Mouse (Mus musculus) lung, embryonic 14.5 days (tissue): ENCODE data around the gene Ccl12. TPM values are rescaled to one million over a fixed set of nuclear protein-coding genes. Genes with fewer than 3 reads are reported as not detected.

Experiments used
- ATAC-seq: fragments of 200-750 bp; cut with Nextera tagmentation; 2 replicates; pipeline ENCODE4 v1.8.0; 2017; ENCODE audit warnings: mild to moderate bottlenecking, moderate TSS enrichment, moderate library complexity; ENCODE audit not compliant: insufficient read depth
- DNase-seq: peaks from one replicate; pipeline ENCODE4 v3.0.0-alpha.2; 2015
- H3K27ac ChIP-seq: fragments of 300-500 bp; sonication (generic); 2 replicates; pipeline ENCODE4 v1.5.1; 2014; ENCODE audit warnings: low read depth, mild to moderate bottlenecking, moderate library complexity
- H3K27me3 ChIP-seq: fragments of 300-500 bp; sonication (generic); 2 replicates; pipeline ENCODE4 v1.6.1; 2014; ENCODE audit warnings: low read length, control low read depth; ENCODE audit not compliant: insufficient read depth
- H3K36me3 ChIP-seq: fragments of 300-500 bp; sonication (generic); 2 replicates; pipeline ENCODE4 v1.6.1; 2014; ENCODE audit warnings: control low read depth; ENCODE audit not compliant: insufficient read depth
- H3K4me1 ChIP-seq: fragments of 300-500 bp; sonication (generic); 2 replicates; pipeline ENCODE4 v1.6.1; 2014; ENCODE audit warnings: antibody characterized with exemption, control low read depth; ENCODE audit not compliant: insufficient read depth
- H3K4me2 ChIP-seq: fragments of 300-500 bp; sonication (generic); 2 replicates; pipeline ENCODE4 v1.6.1; 2014; ENCODE audit warnings: mild to moderate bottlenecking
- H3K4me3 ChIP-seq: fragments of 300-500 bp; sonication (generic); 2 replicates; pipeline ENCODE4 v1.5.1; 2014; ENCODE audit warnings: low read depth, low read length
- H3K9ac ChIP-seq: fragments of 300-500 bp; sonication (generic); 2 replicates; pipeline ENCODE4 v1.6.1; 2014
- H3K9me3 ChIP-seq: fragments of 300-500 bp; sonication (generic); 2 replicates; pipeline ENCODE4 v1.6.1; 2016; ENCODE audit warnings: low read depth, low read length, control low read depth
- CTCF ChIP-seq: IDR thresholded peaks from 2 replicates; pipeline ENCODE4 v1.5.1; 2016; ENCODE audit warnings: antibody characterized with exemption, low read depth
- WGBS: fragments of 180-500 bp; shearing (Covaris S2); extraction: QIAGEN DNeasy Blood & Tissue Kit; methylation state at CpG from one replicate; pipeline ENCODE4 v1.1.7; 2014; 5-methylcytosine and 5-hydroxymethylcytosine counted together
- polyA plus RNA-seq: library from polyadenylated mRNA; unstranded; fragments of >200 nt; fragmentation: Nextera tagmentation; extraction: Ambion mirVana; gene quantifications from 2 replicates; pipeline ENCODE4 v1.2.1, GENCODE M21; 2014

Ccl12 gene
- polyA plus RNA-seq, 1 experiment from 2014 or later, result 2.9 TPM

DNA sequence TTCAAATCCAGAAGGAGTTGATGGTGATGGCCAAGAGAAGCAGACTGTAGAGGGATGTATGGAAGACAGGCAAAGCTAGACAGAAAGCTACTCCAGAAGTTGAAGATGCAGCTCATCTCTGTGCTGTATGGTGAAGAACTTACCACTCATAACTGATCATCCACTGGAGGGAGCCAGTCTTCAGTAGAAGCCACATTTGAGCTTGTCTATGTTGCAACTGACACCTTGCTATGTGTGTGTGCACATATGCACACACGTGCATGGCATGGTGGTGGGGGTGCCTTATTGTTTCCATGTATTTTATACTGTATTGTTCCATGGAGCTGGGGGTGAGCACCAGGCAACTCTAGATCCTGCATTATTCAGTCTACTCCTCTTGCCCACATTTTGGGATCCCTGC lies 29.3 kb upstream of the Ccl12 start:
- no peak overlapping the region for H3K27ac ChIP-seq
- H3K9ac ChIP-seq, result no peak overlapping the region
- no peak for TF ChIP-seq CTCF
- no peaks in the 10 kb centered on the region for H3K4me1 ChIP-seq
- no peak overlapping the region for H3K4me3 ChIP-seq
- no peaks in the 10 kb centered on the region for H3K9me3 ChIP-seq
- H3K36me3 ChIP-seq, result no peaks in the 10 kb centered on the region
- 70% methylated on average over 1 of the region's 1 CpGs for WGBS
- no peak overlapping the region for H3K4me2 ChIP-seq
- ATAC-seq, result no peak
- H3K27me3 ChIP-seq, result no peaks in the 10 kb centered on the region
- no peak for DNase-seq

DNA sequence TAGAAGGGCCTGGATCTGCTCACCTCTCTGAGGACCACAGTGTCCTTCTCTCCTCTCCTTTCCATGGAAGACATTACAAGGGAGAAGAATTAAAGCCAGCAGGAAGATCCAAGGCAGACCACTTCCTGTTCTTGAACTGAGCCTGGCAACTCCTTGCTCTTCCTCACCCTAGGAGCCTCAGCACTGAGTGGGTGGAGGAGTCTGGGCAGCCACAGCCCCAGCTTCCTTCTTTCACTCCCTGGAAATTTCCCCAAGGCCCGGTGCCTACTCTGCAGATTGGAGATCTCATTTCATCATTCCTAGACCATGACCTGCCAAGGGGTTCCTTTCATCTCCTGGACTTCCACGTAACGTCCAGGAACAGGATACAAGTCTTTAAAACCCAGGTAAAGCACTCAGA lies 28.7 kb upstream of the Ccl12 start:
- DNase-seq (no peak), ATAC-seq (no peak)
- Histone ChIP-seq H3K4me1 (no peaks in the 10 kb centered on the region), H3K27me3 (no peaks in the 10 kb centered on the region), H3K27ac (no peak overlapping the region), H3K9ac (no peak overlapping the region), H3K4me3 (no peak overlapping the region), H3K36me3 (no peaks in the 10 kb centered on the region), H3K4me2 (no peak overlapping the region), H3K9me3 (no peaks in the 10 kb centered on the region)
- no peak for TF ChIP-seq CTCF
- 78% methylated on average over 3 of the region's 3 CpGs for WGBS

DNA sequence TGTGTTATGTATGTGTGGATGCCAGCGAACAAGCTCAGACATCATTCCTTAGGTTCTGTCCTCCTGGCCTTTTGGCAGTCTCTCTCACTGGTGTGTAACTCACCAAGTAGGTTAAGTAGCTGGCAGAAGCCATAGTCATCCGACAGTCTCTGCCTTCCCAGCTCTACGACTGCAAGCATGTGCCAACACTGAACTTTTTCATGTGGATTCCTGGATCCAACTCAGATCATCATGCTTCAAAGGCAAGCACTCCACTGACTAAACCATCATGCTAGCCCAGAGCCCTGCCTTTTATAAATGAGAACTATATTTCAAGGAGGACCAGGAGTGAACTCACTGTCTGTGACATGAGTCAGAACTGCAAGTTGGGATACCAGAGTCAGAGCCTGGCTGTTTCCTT lies 28.0 kb upstream of the Ccl12 start:
- H3K4me3 ChIP-seq, result no peak overlapping the region
- H3K27me3 ChIP-seq, result no peaks in the 10 kb centered on the region
- H3K9ac ChIP-seq, result no peak overlapping the region
- no peak for DNase-seq
- no peaks in the 10 kb centered on the region for H3K4me1 ChIP-seq
- no peak for TF ChIP-seq CTCF
- no peak overlapping the region for H3K27ac ChIP-seq
- 80% methylated on average over 3 of the region's 3 CpGs for WGBS
- no peaks in the 10 kb centered on the region for H3K36me3 ChIP-seq
- H3K4me2 ChIP-seq, result no peak overlapping the region
- no peaks in the 10 kb centered on the region for H3K9me3 ChIP-seq
- no peak for ATAC-seq

DNA sequence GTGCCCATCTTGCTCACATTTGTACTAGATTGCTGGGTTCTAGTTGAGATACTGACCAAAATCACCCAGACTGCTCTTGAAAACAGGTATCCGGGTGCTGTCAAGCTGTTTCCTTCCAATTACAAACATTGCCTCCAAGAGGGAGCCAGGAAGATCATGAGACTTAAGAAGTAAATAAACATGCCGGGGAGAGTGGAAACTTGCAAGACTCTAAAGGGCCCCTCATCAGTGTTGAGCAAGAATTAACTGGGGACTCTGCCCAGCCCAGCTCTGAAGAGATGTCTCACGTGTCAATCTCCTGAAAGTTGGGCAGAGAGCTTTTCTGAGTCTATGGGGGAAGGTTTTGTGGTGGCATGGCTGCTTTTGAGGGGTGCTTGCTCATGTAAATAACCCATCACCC lies 24.6 kb upstream of the Ccl12 start:
- no peak overlapping the region for H3K4me3 ChIP-seq
- H3K4me2 ChIP-seq, result no peak overlapping the region
- ATAC-seq (no peak), DNase-seq (no peak)
- H3K9ac ChIP-seq, result no peak overlapping the region
- H3K36me3 ChIP-seq, result no peaks in the 10 kb centered on the region
- H3K9me3 ChIP-seq, result no peaks in the 10 kb centered on the region
- 34% methylated on average over 3 of the region's 3 CpGs for WGBS
- no peak overlapping the region for H3K27ac ChIP-seq
- no peak for TF ChIP-seq CTCF
- H3K27me3 ChIP-seq, result no peaks in the 10 kb centered on the region
- no peaks in the 10 kb centered on the region for H3K4me1 ChIP-seq

DNA sequence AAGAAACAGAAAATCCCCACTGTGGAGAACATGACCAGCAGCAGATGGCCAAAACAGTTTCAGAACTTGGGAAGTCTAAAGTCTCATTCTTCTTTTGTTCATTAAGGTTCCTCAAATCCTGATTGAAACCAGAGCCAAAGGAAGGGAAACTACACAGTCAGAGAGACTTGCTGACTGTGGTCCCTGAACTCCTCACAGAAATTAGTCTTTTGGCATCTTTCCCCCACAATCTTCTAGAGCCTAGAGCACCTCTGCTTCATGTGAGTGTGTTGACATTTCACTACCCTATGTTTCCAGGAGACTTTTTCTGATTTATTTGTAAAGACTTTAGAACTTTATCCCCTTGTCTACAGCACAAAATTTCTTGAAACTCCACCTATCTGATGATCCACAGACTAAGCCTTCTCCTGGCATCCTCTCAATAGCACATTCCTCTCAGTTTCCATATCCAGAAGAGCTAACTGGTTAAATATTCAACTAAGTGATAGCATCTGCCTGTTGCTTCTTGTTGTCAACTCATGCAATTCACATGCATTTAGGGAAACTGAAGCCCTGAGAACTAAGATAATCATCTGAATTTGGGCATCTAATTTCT lies 23.4 kb upstream of the Ccl12 start:
- TF ChIP-seq CTCF, result no peak
- no peaks in the 10 kb centered on the region for H3K27me3 ChIP-seq
- no peak for DNase-seq
- H3K4me2 ChIP-seq, result no peak overlapping the region
- H3K4me1 ChIP-seq, result no peaks in the 10 kb centered on the region
- no peak overlapping the region for H3K9ac ChIP-seq
- no peaks in the 10 kb centered on the region for H3K9me3 ChIP-seq
- H3K36me3 ChIP-seq, result no peaks in the 10 kb centered on the region
- ATAC-seq, result no peak
- no peak overlapping the region for H3K27ac ChIP-seq
- no peak overlapping the region for H3K4me3 ChIP-seq

DNA sequence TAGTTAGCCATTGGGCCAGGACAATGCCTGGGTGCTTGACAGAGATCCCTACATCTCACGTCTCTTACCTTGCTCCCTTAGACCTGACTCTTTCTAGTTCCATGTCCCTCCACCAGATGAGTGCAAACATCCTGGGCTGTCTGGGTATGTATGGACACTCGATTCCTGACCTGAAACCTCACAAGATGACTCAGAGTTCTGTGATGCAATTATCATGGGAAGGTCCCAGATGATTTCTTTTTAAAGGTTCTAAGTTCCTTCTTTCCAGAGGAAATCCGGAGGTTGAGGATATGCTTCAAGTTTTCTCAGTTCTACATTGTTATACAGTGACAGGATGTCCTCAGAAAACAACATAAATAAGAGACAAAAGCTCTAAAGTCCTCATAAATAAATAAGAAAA lies 20.8 kb upstream of the Ccl12 start:
- Histone ChIP-seq H3K9ac (no peak overlapping the region), H3K27me3 (no peaks in the 10 kb centered on the region), H3K4me1 (no peaks in the 10 kb centered on the region), H3K9me3 (no peaks in the 10 kb centered on the region), H3K4me2 (no peak overlapping the region), H3K36me3 (no peaks in the 10 kb centered on the region), H3K4me3 (no peak overlapping the region), H3K27ac (no peak overlapping the region)
- DNase-seq (no peak), ATAC-seq (no peak)
- TF ChIP-seq CTCF, result no peak
- 66% methylated on average over 3 of the region's 3 CpGs for WGBS

DNA sequence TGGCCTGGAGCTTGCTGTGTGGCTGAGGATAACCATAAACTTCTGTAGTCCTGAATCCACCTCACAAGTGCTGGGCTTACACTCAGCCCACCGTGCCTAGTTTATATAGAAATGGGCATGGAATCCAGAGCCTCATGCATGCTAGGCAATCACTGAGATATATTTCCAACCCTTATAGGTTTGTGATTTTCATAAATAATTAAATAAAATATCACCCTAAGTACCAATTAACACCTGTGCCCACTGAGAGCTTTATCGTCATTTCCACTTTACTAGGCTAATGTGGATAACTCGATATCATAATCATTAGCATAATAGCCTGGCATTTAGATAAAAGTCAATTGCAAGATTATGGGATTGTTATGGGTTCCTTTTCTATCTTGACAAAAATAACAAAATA lies 17.3 kb upstream of the Ccl12 start:
- no peak overlapping the region for H3K4me3 ChIP-seq
- no peak overlapping the region for H3K27ac ChIP-seq
- H3K27me3 ChIP-seq, result no peaks in the 10 kb centered on the region
- H3K4me2 ChIP-seq, result no peak overlapping the region
- TF ChIP-seq CTCF, result no peak
- no peak for ATAC-seq
- no peaks in the 10 kb centered on the region for H3K36me3 ChIP-seq
- no peak for DNase-seq
- no peaks in the 10 kb centered on the region for H3K4me1 ChIP-seq
- WGBS, result 92% methylated on average over 3 of the region's 3 CpGs
- no peaks in the 10 kb centered on the region for H3K9me3 ChIP-seq
- no peak overlapping the region for H3K9ac ChIP-seq
